Mouse (Mus musculus): ENCODE results near the gene Nhej1. TPM values are rescaled to one million over a fixed set of nuclear protein-coding genes. Genes with fewer than 3 reads are reported as not detected.

Nhej1 gene
- polyA plus RNA-seq, 1 experiment: 2.8 TPM

- WGBS: 87% methylated on average over 2 of the region's 2 CpGs
- H3K27ac ChIP-seq (ENCODE audit: insufficient read depth, low read length): no peak overlapping the region
- H3K4me1 ChIP-seq (ENCODE audit: control insufficient read depth, insufficient read depth, low read length): no peaks in the 10 kb centered on the region
- no peaks in the 10 kb centered on the region for H3K27me3 ChIP-seq (ENCODE audit: control insufficient read depth, insufficient read depth, low read length)
- TF ChIP-seq POLR2A (IDR thresholded peaks at IDR 0.05; ENCODE audit: borderline replicate concordance, insufficient read depth, low read length) (no peak), CTCF (IDR thresholded peaks at IDR 0.05; ENCODE audit: borderline replicate concordance, insufficient read depth, low read depth, low read length) (no peak)
- no peak overlapping the region for H3K4me3 ChIP-seq (replicated peaks; ENCODE audit: insufficient read depth, low read depth, low read length)
- DNase-seq: no peak
Measured at GRCm38 (mm10) chr1:75048571-75048970, 76.4 kb downstream of the Nhej1 start.

DNA sequence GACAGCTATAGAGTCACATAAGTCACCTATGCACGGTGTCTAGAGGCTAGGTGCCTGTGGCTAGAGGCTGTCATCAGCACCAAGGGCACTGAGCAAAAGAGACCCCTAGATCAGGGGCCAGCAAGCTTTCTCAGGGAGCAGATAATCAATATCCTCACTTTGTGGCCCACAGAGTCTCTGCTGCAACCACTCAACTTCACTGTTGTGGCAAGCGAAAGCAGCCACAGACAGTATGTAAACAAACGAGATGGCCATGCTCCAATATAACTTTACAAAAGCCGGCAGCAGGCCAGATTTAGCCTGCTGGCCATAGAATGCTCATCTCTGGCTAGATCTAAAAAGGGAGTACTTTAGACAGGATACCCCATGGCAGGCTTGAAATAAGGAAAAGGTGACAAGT is 77.0 kb downstream of the Nhej1 start:
- H3K27me3 ChIP-seq (ENCODE audit: control insufficient read depth, insufficient read depth, low read length): no peaks in the 10 kb centered on the region
- H3K4me1 ChIP-seq (ENCODE audit: control insufficient read depth, insufficient read depth, low read length): no peaks in the 10 kb centered on the region
- no peak overlapping the region for H3K27ac ChIP-seq (ENCODE audit: insufficient read depth, low read length)
- no peak for DNase-seq
- H3K4me3 ChIP-seq (replicated peaks; ENCODE audit: insufficient read depth, low read depth, low read length): no peak overlapping the region
- 55% methylated on average over 4 of the region's 4 CpGs for WGBS
- TF ChIP-seq POLR2A (IDR thresholded peaks at IDR 0.05; ENCODE audit: borderline replicate concordance, insufficient read depth, low read length) (no peak), CTCF (IDR thresholded peaks at IDR 0.05; ENCODE audit: borderline replicate concordance, insufficient read depth, low read depth, low read length) (no peak)

- H3K27me3 ChIP-seq (ENCODE audit: control insufficient read depth, insufficient read depth, low read length): no peaks in the 10 kb centered on the region
- H3K27ac ChIP-seq (ENCODE audit: insufficient read depth, low read length): no peak overlapping the region
- no peak for DNase-seq
- WGBS: 40% methylated on average over 7 of the region's 7 CpGs
- TF ChIP-seq CTCF (IDR thresholded peaks at IDR 0.05; ENCODE audit: borderline replicate concordance, insufficient read depth, low read depth, low read length): no peak
- TF ChIP-seq POLR2A (IDR thresholded peaks at IDR 0.05; ENCODE audit: borderline replicate concordance, insufficient read depth, low read length): no peak
- H3K4me3 ChIP-seq (replicated peaks; ENCODE audit: insufficient read depth, low read depth, low read length): no peak overlapping the region
- no peaks in the 10 kb centered on the region for H3K4me1 ChIP-seq (ENCODE audit: control insufficient read depth, insufficient read depth, low read length)
Measured at GRCm38 (mm10) chr1:75040429-75040828, 84.6 kb downstream of the Nhej1 start.

DNA sequence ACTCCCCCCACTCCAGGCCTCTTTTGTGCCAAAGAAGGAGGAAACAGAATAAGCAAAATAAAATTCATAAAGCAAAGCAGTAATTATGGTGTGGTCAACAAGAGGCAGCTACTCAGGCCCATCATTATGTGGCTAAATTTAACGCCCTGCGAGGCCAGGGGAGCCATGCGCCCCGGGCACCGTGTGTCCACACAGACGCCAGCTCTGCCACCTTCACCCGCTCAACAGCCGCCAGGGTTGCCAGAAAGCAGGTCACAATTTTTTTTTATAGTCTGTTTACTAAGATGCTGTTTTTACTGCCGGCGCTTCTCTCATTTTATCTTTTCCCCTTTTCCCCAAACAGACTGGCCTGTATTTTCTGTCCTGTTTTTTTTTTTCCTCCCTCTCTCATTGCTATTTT is 93.0 kb downstream of the Nhej1 start:
- H3K4me1 ChIP-seq (ENCODE audit: control insufficient read depth, insufficient read depth, low read length): no peaks in the 10 kb centered on the region
- WGBS: 82% methylated on average over 10 of the region's 10 CpGs
- DNase-seq: no peak
- no peak overlapping the region for H3K4me3 ChIP-seq (replicated peaks; ENCODE audit: insufficient read depth, low read depth, low read length)
- no peak overlapping the region for H3K27ac ChIP-seq (ENCODE audit: insufficient read depth, low read length)
- no peak for TF ChIP-seq POLR2A (IDR thresholded peaks at IDR 0.05; ENCODE audit: borderline replicate concordance, insufficient read depth, low read length)
- no peak for TF ChIP-seq CTCF (IDR thresholded peaks at IDR 0.05; ENCODE audit: borderline replicate concordance, insufficient read depth, low read depth, low read length)
- H3K27me3 ChIP-seq (ENCODE audit: control insufficient read depth, insufficient read depth, low read length): no peaks in the 10 kb centered on the region

DNA sequence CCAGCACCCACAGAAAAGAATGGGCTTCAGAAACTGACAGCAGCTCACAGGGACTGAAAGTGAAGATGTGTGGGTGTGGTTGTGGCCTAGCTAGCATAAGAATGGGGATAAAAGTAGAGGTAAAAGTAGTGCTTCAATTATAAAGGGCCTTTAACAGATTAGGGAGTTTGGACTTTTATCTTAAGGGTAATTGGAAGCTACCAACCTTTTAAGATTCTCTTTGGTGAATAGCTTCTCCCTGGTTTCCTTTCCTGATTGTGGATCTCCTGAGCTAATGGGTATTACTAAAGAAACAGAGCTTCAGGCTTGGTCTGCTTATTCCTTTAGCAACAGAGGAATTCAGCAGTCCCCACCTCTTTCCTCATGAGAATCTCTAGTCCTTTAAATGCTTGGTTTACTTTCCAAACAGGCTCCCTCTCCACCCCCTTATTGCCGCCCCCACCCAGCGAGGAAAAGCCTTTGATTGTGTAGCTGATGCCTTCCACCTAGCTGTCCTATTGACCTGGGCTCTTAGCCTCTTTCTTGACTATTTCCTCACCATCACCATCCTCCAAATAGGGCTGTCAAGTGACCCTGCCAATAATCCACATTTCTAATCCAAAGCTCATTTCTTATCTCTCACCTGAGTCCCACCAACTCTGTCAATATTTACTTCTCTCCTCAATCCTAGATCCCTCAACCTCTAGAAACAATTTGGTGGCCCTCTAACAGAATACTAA is 97.8 kb downstream of the Nhej1 start:
- H3K4me3 ChIP-seq (replicated peaks; ENCODE audit: insufficient read depth, low read depth, low read length): no peak overlapping the region
- H3K27ac ChIP-seq (ENCODE audit: insufficient read depth, low read length): no peak overlapping the region
- 91% methylated on average over 2 of the region's 2 CpGs for WGBS
- TF ChIP-seq CTCF (IDR thresholded peaks at IDR 0.05; ENCODE audit: borderline replicate concordance, insufficient read depth, low read depth, low read length) (no peak), POLR2A (IDR thresholded peaks at IDR 0.05; ENCODE audit: borderline replicate concordance, insufficient read depth, low read length) (no peak)
- no peak for DNase-seq
- H3K27me3 ChIP-seq (ENCODE audit: control insufficient read depth, insufficient read depth, low read length): no peaks in the 10 kb centered on the region
- H3K4me1 ChIP-seq (ENCODE audit: control insufficient read depth, insufficient read depth, low read length): no peaks in the 10 kb centered on the region

GRCm38 (mm10) chr1:75024419-75025199 is 100.4 kb downstream of the Nhej1 start:
- Histone ChIP-seq H3K4me3 (replicated peaks; ENCODE audit: insufficient read depth, low read depth, low read length) (no peak overlapping the region), H3K4me1 (ENCODE audit: control insufficient read depth, insufficient read depth, low read length) (no peaks in the 10 kb centered on the region), H3K27ac (ENCODE audit: insufficient read depth, low read length) (no peak overlapping the region), H3K27me3 (ENCODE audit: control insufficient read depth, insufficient read depth, low read length) (no peaks in the 10 kb centered on the region)
- 45% methylated on average over 7 of the region's 7 CpGs for WGBS
- no peak for TF ChIP-seq CTCF (IDR thresholded peaks at IDR 0.05; ENCODE audit: borderline replicate concordance, insufficient read depth, low read depth, low read length)
- no peak for TF ChIP-seq POLR2A (IDR thresholded peaks at IDR 0.05; ENCODE audit: borderline replicate concordance, insufficient read depth, low read length)
- no peak for DNase-seq

DNA sequence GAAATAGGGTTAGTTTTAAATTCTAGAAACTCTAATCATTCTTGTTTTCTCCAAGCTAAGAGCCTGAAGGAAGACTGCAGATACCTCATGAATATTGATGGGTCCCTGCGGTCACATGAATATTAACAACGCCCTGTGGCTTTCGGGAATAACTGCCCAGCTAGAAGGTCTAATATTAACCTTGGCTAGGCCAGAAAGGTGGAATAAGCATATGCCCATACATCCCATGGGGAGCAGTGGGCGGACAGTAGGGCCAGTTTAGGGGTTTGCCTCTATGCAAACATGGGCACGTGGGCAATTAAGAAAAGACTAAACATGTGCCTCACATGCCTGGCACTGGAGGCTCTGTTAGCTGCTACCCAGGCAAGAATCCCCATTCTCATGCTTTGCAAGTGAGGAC is 102.8 kb downstream of the Nhej1 start:
- no peak overlapping the region for H3K27ac ChIP-seq (ENCODE audit: insufficient read depth, low read length)
- DNase-seq: no peak
- H3K27me3 ChIP-seq (ENCODE audit: control insufficient read depth, insufficient read depth, low read length): no peaks in the 10 kb centered on the region
- no peak overlapping the region for H3K4me3 ChIP-seq (replicated peaks; ENCODE audit: insufficient read depth, low read depth, low read length)
- TF ChIP-seq CTCF (IDR thresholded peaks at IDR 0.05; ENCODE audit: borderline replicate concordance, insufficient read depth, low read depth, low read length) (no peak), POLR2A (IDR thresholded peaks at IDR 0.05; ENCODE audit: borderline replicate concordance, insufficient read depth, low read length) (no peak)
- WGBS: 55% methylated on average over 5 of the region's 5 CpGs
- H3K4me1 ChIP-seq (ENCODE audit: control insufficient read depth, insufficient read depth, low read length): no peaks in the 10 kb centered on the region

DNA sequence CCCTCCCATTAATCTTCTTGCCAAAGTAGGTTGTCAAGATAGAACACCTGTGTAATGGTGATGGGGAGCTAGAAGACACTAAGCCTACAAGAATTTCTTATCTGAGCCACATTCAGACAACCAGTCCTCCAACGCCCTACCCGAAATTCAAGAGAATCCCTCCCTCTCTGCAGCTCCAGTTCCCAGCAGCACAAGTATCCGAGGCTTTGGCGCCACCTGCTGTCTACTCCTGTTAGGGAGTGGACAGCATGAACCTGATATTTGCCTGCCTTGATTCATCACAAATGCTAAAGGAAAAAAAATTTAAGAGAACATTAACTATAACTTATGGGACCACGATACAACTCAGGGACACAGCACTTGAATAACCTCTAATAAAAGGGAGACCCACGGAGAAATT is 108.2 kb downstream of the Nhej1 start:
- no peak overlapping the region for H3K4me3 ChIP-seq (replicated peaks; ENCODE audit: insufficient read depth, low read depth, low read length)
- H3K27ac ChIP-seq (ENCODE audit: insufficient read depth, low read length): no peak overlapping the region
- WGBS: 10% methylated on average over 6 of the region's 6 CpGs
- H3K4me1 ChIP-seq (ENCODE audit: control insufficient read depth, insufficient read depth, low read length): no peaks in the 10 kb centered on the region
- DNase-seq: peak; percentile 67 to 78
- H3K27me3 ChIP-seq (ENCODE audit: control insufficient read depth, insufficient read depth, low read length): no peaks in the 10 kb centered on the region; the same call in 1 of the 2 replicates
- no peak for TF ChIP-seq POLR2A (IDR thresholded peaks at IDR 0.05; ENCODE audit: borderline replicate concordance, insufficient read depth, low read length)
- peak; percentile 91 for TF ChIP-seq CTCF (IDR thresholded peaks at IDR 0.05; ENCODE audit: borderline replicate concordance, insufficient read depth, low read depth, low read length)

Data from cerebellum, adult 2 months (tissue).